Mouse (Mus musculus): ENCODE results near the gene Rbfox3. TPM values are rescaled to one million over a fixed set of nuclear protein-coding genes. Genes with fewer than 3 reads are reported as not detected.

Gene Rbfox3
- polyA plus RNA-seq, 1 experiment from 2014 or later, result 0.60 TPM

GRCm38 (mm10) chr11:118548242-118548641 is 363.2 kb downstream of the Rbfox3 start:
- Histone ChIP-seq H3K4me1 (no peaks in the 10 kb centered on the region), H3K36me3 (no peaks in the 10 kb centered on the region), H3K27me3 (ENCODE audit: insufficient read depth, poor library complexity, severe bottlenecking) (peaks cover 61% of the 10 kb centered on the region), H3K9me3 (no peaks in the 10 kb centered on the region), H3K27ac (no peak overlapping the region), H3K4me3 (no peak overlapping the region)
- DNase-seq (ENCODE audit: low spot score), result no peak
- 80% methylated on average over 9 of the region's 9 CpGs for WGBS

- Histone ChIP-seq H3K27me3 (ENCODE audit: insufficient read depth, poor library complexity, severe bottlenecking) (peaks cover 51% of the 10 kb centered on the region), H3K4me3 (no peak overlapping the region), H3K9me3 (no peaks in the 10 kb centered on the region), H3K4me1 (no peaks in the 10 kb centered on the region), H3K36me3 (no peaks in the 10 kb centered on the region), H3K27ac (no peak overlapping the region)
- DNase-seq (ENCODE audit: low spot score), result no peak
- 71% methylated on average over 8 of the region's 8 CpGs for WGBS
These were observed 365.1 kb downstream of the Rbfox3 start for GRCm38 (mm10) chr11:118546269-118546668.

GRCm38 (mm10) chr11:118545690-118546089 is 365.7 kb downstream of the Rbfox3 start:
- Histone ChIP-seq H3K36me3 (no peaks in the 10 kb centered on the region), H3K4me1 (no peaks in the 10 kb centered on the region), H3K9me3 (no peaks in the 10 kb centered on the region), H3K27ac (no peak overlapping the region), H3K4me3 (no peak overlapping the region), H3K27me3 (ENCODE audit: insufficient read depth, poor library complexity, severe bottlenecking) (peaks cover 49% of the 10 kb centered on the region)
- DNase-seq (ENCODE audit: low spot score), result no peak
- 24% methylated on average over 4 of the region's 4 CpGs for WGBS

- H3K27ac ChIP-seq, result no peak overlapping the region
- DNase-seq (ENCODE audit: low spot score), result no peak
- H3K27me3 ChIP-seq (ENCODE audit: insufficient read depth, poor library complexity, severe bottlenecking), result peaks cover 49% of the 10 kb centered on the region
- WGBS, result 66% methylated on average over 6 of the region's 6 CpGs
- no peaks in the 10 kb centered on the region for H3K36me3 ChIP-seq
- no peaks in the 10 kb centered on the region for H3K9me3 ChIP-seq
- no peak overlapping the region for H3K4me3 ChIP-seq
- no peaks in the 10 kb centered on the region for H3K4me1 ChIP-seq
These were observed 366.8 kb downstream of the Rbfox3 start for GRCm38 (mm10) chr11:118544564-118544963.

GRCm38 (mm10) chr11:118542906-118543305 is 368.5 kb downstream of the Rbfox3 start:
- Histone ChIP-seq H3K27me3 (ENCODE audit: insufficient read depth, poor library complexity, severe bottlenecking) (peaks cover 47% of the 10 kb centered on the region), H3K27ac (no peak overlapping the region)
- 58% methylated on average over 7 of the region's 7 CpGs for WGBS

GRCm38 (mm10) chr11:118540411-118541026 is 370.9 kb downstream of the Rbfox3 start:
- 60% methylated on average over 12 of the region's 12 CpGs for WGBS

More at GRCm38 (mm10) chr11:118542906-118543305, 368.5 kb downstream of the Rbfox3 start:
- no peaks in the 10 kb centered on the region for H3K36me3 ChIP-seq
- no peaks in the 10 kb centered on the region for H3K9me3 ChIP-seq
- no peak for DNase-seq (ENCODE audit: low spot score)
- H3K4me3 ChIP-seq, result no peak overlapping the region
- no peaks in the 10 kb centered on the region; the same call in 1 of the 2 replicates for H3K4me1 ChIP-seq

GRCm38 (mm10) chr11:118538008-118538407 is 373.4 kb downstream of the Rbfox3 start:
- H3K9me3 ChIP-seq, result no peaks in the 10 kb centered on the region
- H3K27ac ChIP-seq, result no peak overlapping the region
- 79% methylated on average over 11 of the region's 11 CpGs for WGBS
- H3K27me3 ChIP-seq (ENCODE audit: insufficient read depth, poor library complexity, severe bottlenecking), result peaks cover 81% of the 10 kb centered on the region
- no peak for DNase-seq (ENCODE audit: low spot score)
- no peaks in the 10 kb centered on the region for H3K36me3 ChIP-seq
- no peaks in the 10 kb centered on the region; the same call in 1 of the 2 replicates for H3K4me1 ChIP-seq
- no peak overlapping the region for H3K4me3 ChIP-seq

More at GRCm38 (mm10) chr11:118540411-118541026, 370.9 kb downstream of the Rbfox3 start:
- peaks cover 63% of the 10 kb centered on the region for H3K27me3 ChIP-seq (ENCODE audit: insufficient read depth, poor library complexity, severe bottlenecking)
- DNase-seq (ENCODE audit: low spot score), result no peak
- no peaks in the 10 kb centered on the region; the same call in 1 of the 2 replicates for H3K4me1 ChIP-seq
- H3K27ac ChIP-seq, result no peak overlapping the region
- no peaks in the 10 kb centered on the region for H3K9me3 ChIP-seq
- no peak overlapping the region for H3K4me3 ChIP-seq
- no peaks in the 10 kb centered on the region for H3K36me3 ChIP-seq

GRCm38 (mm10) chr11:118534382-118535092 is 376.9 kb downstream of the Rbfox3 start:
- no peak for DNase-seq (ENCODE audit: low spot score)
- Histone ChIP-seq H3K27me3 (ENCODE audit: insufficient read depth, poor library complexity, severe bottlenecking) (peaks cover 71% of the 10 kb centered on the region), H3K9me3 (no peaks in the 10 kb centered on the region), H3K27ac (no peak overlapping the region), H3K4me3 (no peak overlapping the region), H3K36me3 (no peaks in the 10 kb centered on the region), H3K4me1 (peaks cover 12% of the 10 kb centered on the region)
- 28% methylated on average over 18 of the region's 18 CpGs for WGBS

GRCm38 (mm10) chr11:118530313-118530712 is 381.1 kb downstream of the Rbfox3 start:
- Histone ChIP-seq H3K27ac (no peak overlapping the region), H3K4me1 (peaks cover 20% of the 10 kb centered on the region), H3K9me3 (no peaks in the 10 kb centered on the region), H3K4me3 (no peak overlapping the region), H3K36me3 (no peaks in the 10 kb centered on the region), H3K27me3 (ENCODE audit: insufficient read depth, poor library complexity, severe bottlenecking) (peaks cover 68% of the 10 kb centered on the region)
- WGBS, result 69% methylated on average over 8 of the region's 8 CpGs
- DNase-seq (ENCODE audit: low spot score), result no peak

- 82% methylated on average over 9 of the region's 9 CpGs for WGBS
- no peak for DNase-seq (ENCODE audit: low spot score)
- H3K27me3 ChIP-seq (ENCODE audit: insufficient read depth, poor library complexity, severe bottlenecking), result peaks cover 64% of the 10 kb centered on the region
These were observed 382.6 kb downstream of the Rbfox3 start for GRCm38 (mm10) chr11:118528761-118529160.

GRCm38 (mm10) chr11:118525059-118525458 is 386.3 kb downstream of the Rbfox3 start:
- DNase-seq (ENCODE audit: low spot score), result no peak
- Histone ChIP-seq H3K27me3 (ENCODE audit: insufficient read depth, poor library complexity, severe bottlenecking) (peaks cover 56% of the 10 kb centered on the region; the same call in 1 of the 2 replicates), H3K4me3 (no peak overlapping the region), H3K4me1 (peaks cover 13% of the 10 kb centered on the region), H3K36me3 (no peaks in the 10 kb centered on the region), H3K27ac (no peak overlapping the region), H3K9me3 (no peaks in the 10 kb centered on the region)
- 73% methylated on average over 11 of the region's 11 CpGs for WGBS

More at GRCm38 (mm10) chr11:118528761-118529160, 382.6 kb downstream of the Rbfox3 start:
- no peak overlapping the region for H3K27ac ChIP-seq
- no peaks in the 10 kb centered on the region for H3K9me3 ChIP-seq
- H3K4me3 ChIP-seq, result no peak overlapping the region
- peaks cover 20% of the 10 kb centered on the region for H3K4me1 ChIP-seq
- no peaks in the 10 kb centered on the region for H3K36me3 ChIP-seq

GRCm38 (mm10) chr11:118523496-118524145 is 387.8 kb downstream of the Rbfox3 start:
- no peak for DNase-seq (ENCODE audit: low spot score)
- Histone ChIP-seq H3K4me1 (peaks cover 3% of the 10 kb centered on the region; the same call in 1 of the 2 replicates), H3K9me3 (no peaks in the 10 kb centered on the region), H3K36me3 (no peaks in the 10 kb centered on the region), H3K27me3 (ENCODE audit: insufficient read depth, poor library complexity, severe bottlenecking) (peaks cover 61% of the 10 kb centered on the region; the same call in 1 of the 2 replicates), H3K4me3 (no peak overlapping the region), H3K27ac (no peak overlapping the region)
- 78% methylated on average over 4 of the region's 4 CpGs for WGBS

GRCm38 (mm10) chr11:118520932-118521331 is 390.5 kb downstream of the Rbfox3 start:
- H3K4me3 ChIP-seq, result no peak overlapping the region
- 84% methylated on average over 2 of the region's 2 CpGs for WGBS
- no peaks in the 10 kb centered on the region for H3K9me3 ChIP-seq
- peaks cover 56% of the 10 kb centered on the region; the same call in 1 of the 2 replicates for H3K27me3 ChIP-seq (ENCODE audit: insufficient read depth, poor library complexity, severe bottlenecking)
- no peaks in the 10 kb centered on the region; the same call in 1 of the 2 replicates for H3K4me1 ChIP-seq
- H3K27ac ChIP-seq, result no peak overlapping the region
- no peak for DNase-seq (ENCODE audit: low spot score)
- no peaks in the 10 kb centered on the region for H3K36me3 ChIP-seq

Measured in heart, embryonic 10.5 days (tissue).